Mouse (Mus musculus) CD4-positive helper T cell, adult 2 months (primary cell): ENCODE results near the gene Arap1.

Experiments
- DNase-seq: peaks from one replicate; pipeline ENCODE4 v3.0.0-alpha.2; 2012; ENCODE audit warnings: low read depth, missing footprints, low spot score

Arap1 gene

DNA sequence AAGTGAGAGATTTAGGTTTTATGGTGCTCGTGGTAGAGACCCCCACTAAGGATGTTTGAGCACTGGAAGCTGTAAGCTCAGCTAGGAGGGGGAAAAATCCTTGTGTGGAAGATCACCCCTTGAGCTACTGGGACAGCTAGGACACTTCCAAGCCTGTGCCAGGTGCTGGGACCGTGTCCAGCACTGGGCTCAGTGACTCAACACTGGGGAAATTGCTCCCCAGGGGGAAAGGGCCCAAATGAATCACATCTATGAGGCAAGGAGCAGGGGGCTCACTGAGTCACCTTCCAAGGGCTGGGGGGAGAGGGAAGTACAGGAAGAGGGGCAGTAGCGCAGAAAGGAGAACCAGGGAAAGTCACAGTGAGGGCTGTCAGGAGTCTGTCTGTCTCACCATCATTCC is 102.0 kb downstream of the Arap1 start:
- no peak for DNase-seq

DNA sequence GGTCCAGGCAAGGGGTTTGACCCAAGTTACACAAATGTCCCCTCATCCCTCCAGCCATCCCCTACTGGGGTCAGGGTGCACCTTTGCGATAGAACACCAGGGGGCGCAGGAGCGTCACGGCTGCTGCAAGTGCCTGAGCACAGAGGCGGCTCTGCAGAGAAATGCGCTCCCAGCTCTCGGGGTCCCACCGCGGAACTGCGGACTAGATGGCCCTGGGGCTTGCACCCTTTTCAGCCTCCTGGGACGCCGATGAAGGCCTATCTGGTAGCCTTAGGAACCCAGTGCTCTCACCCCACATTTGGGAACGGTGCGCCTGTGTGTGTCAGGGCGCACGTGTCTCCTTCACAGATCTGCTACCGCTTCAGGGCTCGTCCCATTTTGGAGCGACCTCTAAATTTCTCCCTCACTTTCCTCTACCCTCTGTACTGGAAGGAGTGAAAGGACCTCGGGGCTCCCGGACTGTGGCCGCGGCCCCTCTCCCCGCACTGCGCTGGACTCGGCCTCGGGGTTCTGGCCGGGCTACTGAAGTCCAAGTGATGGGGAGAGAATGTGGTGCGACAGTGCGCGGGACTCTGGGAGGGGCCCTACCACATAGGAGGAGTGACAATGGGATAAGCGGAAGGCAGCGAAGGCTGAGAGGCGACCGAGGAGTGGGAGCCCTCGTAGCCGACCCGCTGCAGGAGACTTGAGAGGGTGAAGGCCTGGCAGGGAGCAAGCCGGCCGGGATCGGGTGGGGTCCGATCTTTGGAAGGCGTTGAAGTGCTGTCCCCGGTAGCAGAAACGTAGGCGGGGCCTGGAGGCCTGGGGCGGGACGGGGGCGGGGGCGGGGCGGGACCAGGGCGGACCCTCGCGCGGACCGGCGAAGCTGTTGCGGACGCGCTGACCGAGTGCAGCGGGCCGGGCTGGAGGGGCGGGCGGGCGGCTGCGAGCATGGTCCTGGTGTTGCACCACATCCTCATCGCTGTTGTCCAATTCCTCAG is 102.8 kb downstream of the Arap1 start:
- peak; percentile 84 for DNase-seq

DNA sequence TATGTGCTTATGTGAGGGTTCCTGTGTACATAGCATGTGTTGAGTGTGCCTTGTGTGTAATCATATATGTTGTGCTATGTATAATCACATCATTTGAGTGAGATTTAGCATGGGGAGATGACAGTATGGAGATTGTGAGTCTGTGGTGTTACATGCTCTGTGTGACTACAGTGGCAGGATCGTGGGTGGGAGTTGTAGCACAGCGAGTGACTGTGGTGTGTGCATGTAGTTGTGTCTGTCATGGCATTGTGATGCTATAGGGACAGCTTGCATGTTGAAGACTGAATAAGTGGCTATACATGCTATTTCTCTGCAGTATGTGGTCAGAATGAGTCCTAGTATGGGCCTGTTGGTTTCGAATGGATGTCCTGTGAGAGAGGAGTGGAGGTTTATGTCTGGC is 104.8 kb downstream of the Arap1 start:
- DNase-seq: no peak

DNA sequence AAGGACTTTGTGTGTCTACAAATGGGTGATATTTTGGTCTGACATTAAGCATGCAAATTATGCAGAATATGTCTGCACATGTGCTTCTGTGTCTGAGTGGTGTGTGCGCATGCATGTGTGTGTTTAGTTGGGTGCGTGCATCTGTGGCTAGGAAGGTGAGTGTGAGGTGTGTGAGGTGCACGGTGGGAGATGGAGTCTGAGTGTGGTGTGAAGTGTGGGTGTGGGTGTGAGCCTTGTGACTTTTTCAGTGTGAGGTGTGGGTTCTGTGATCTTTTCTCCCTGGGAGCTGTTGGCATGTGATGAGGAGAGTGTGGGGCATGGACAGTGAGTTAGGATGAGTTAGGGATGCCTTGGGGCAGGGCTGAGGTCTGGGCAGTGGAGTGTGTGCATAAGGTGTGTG is 105.4 kb downstream of the Arap1 start:
- DNase-seq: no peak

DNA sequence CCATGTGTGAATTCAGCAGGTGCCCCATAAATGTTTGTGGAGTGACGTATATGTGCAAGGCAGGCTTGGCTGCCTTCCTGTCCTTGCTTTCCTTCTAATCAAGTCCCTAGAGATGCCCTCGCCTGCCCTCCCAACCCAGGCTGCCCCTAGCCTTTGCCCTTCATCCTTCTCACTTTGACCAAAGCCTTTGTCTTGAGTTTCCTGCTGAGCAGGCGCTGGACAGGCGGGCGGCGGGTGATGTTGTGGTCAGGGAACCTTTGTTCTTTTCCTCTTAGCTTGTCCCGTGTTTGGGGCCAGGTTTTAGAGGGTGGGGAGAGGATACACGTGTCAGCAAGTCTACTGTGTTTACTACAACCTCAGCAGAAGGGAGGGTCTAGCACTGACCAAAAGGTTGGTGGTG is 105.9 kb downstream of the Arap1 start:
- DNase-seq: no peak

DNA sequence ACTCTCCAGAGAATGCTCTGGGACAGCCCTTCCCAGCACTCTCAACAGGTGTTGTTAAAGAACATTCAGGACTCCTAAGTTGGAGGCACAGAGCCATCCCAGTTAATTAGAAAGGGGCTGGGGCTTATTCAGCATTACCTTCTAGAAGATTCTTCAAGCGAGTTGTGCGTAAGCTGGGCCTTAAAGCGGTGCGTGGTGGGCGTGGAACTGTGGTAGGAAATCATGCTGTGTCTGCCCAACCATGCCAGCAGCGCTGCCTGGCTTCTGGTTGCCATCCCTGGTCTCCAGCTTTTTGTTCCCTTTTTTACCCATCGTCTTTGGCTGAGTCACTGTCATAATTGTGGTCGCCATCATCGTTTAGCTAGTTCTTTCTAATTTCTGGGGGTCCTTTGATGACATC is 106.6 kb downstream of the Arap1 start:
- no peak for DNase-seq

DNA sequence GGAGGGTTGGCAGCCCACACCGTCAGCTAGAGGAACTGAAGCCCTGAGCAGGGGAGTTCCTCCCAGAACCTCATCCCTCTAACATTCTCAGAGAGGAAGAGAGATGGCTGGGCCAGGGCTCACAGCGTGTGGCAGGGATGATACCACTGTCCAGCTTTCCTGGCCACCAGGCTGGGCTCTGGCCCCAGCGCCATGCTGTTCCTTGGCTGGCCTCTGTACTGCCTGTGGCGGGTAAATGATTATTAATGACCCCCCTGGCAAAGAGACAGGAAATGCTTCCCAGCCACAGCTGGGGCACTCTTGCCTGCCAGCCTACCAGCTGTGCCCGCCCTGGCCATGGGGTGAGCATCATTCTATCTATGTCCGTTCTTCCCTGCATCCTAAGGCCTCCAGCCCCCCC is 107.3 kb downstream of the Arap1 start:
- no peak for DNase-seq

DNA sequence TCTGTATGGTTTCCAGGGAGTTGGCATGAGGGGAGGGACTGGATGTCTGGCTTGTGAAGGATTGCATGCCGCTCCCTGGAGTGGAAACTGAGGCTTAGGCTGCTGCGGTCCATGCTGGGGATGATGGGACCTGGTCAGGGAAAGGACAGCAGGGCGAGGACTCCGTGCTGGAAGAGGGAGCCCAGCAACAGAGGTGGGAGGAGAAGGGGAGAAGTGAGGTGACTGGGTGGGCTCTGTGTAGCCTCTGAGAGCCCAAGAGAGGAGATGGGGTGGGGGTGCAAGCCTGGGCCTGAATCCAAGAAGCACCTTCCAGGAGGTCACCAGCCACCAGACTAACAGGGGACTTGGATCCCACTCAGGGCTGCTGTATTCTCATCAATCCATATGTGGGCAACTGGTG is 108.5 kb downstream of the Arap1 start:
- no peak for DNase-seq

DNA sequence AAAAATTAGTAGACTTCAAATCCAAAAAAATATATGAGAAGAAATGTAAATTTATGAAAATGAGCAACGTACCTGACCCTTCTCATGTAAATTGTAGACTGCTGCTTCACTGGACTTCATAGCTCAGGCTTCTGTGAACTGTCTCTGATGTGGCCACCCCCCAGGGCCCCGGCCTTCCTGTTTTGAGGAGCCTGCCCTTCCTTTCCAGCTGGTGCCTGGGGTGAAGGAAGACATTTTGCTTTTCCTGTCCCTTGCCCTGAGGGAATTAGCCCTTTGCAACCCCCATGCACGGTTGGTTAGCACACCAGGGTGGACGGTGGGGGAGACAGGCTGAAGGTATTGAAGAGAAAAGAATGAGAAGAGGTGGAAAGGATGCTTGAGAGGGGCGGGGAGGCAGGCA is 108.9 kb downstream of the Arap1 start:
- DNase-seq: no peak

DNA sequence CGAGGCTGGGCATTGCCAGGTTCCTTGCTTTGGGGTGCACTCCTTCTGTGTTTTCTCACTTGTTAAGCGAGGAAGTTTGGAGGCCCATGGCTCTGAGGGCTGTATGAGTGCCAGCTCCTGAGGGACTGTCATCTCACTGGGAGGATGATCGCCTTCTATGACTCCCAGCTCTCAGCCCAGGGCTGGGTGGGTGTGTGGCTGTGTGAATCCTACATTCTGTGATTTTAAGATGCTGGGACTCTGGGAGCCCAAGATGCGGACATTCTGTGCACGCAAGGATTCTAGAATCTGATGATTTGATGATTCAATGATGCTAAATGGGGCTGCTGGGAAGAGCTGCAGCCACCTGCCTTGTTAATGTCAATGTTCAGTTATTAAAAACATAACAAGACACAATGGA is 109.4 kb downstream of the Arap1 start:
- DNase-seq: no peak

DNA sequence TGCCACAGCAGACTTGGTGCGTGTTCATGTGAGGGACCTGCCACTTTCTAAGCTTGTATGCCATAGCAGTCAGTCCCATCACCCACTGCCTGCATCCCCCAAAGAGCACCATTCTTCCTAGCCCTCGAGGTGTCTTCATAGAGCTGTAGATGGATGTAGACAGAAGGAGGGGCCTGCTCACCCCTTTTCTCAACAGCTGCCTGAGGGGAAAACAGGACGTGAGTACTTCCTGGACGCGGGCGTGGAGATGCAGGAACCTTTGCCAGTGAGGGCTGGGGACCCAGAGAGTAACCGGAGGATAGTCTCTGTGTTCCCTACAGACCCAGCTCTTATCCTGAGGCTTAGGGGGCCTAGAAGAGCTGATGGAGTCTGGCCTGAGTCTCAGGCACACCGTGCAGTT is 109.9 kb downstream of the Arap1 start:
- no peak for DNase-seq

DNA sequence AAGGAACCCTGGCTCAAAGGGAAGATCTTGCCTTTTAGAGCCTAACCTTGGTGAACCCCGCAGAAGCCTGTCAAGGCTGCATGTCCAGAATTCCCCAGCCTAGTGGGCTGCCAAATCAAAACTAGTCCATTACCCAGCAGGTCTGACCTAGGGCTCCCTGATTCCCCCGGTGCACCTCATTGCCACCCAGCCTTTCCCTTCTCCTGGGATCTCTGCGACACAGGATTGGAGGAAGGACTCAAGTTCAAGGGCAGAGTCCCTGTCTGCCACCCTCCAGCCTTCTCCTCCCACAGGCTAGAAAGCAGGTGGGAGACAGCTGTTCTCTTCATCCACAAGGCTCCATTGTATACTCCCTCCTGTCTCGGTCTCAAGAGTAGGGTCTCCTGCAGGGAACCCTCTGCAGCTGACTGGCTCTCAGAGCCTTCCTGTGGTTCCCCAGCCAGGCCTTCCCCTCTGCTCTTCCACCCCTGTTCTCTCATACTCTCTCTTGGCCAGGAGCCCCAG is 110.5 kb downstream of the Arap1 start:
- DNase-seq: no peak

DNA sequence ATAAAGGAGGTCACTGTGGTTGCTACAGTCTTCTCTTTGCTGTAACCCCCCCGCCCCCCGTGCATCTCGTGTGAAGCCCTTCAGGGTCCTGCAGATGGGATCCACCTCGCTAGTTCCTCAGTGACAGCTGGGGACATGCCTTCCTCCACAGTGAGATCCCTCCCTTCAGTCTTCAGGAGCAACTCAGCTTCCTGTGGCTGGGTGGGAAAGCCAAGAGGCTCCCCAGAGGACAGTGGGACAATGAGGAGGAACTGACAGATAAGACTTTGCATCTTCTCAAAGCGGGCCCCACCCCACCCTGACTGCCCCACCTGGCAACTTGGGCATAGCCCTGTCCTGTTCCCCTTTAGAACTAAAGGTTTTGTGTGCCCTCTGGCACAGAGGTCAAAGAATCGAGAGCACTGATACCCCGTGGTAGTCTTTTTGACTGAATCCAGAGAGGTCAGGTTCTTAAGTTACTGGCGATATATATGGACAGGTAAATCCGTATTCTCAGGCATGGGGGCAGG is 111.5 kb downstream of the Arap1 start:
- no peak for DNase-seq

DNA sequence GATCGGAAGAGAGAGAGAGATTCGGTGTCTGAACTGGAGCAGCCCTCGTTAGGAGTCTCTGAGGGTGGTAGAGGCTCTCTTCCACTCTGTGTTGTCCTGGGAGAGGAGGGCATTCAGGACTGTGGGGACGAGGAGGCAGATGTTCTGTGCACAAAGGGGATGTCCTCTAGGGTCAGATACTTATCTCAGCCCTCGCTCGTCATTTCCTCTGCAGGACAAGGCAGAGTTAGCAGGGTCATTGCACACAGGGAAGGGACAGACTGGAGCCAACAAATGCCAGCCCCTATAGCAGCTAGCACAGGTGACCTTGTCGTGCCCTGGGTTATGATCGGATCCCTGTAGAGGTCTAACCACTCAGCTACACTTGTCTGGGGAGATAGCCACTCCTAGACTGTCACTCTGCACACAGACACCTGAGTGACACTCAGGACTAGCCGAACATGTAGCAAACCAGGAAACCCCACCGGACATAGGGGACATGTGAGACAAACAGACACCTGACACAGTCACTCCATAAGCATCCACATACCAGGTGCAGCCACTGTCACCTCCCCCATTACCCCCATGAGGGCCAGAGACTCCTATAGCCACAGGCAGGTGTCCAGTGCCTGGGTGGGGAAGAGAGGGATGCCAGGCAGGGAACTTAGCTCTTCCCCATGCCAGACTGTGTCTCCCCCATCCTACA is 112.2 kb downstream of the Arap1 start:
- DNase-seq: no peak

DNA sequence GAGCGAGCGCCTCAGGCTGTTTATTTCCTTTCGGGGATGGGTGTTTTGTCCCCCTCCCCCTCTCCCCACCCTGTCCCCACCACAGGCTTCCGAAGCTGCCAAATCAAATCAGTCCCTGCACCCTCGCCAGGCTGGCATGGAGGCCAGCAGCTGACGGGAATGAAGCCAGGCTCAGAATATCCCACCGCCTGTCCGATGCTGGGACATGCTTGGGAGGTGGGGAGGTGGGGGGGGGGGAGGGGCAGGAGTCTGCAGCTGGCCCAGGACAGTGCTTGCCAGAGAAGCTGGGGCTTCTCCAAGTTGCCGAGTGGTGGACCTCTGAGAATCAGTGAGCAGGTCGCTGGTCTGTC is 112.7 kb downstream of the Arap1 start:
- DNase-seq: no peak

DNA sequence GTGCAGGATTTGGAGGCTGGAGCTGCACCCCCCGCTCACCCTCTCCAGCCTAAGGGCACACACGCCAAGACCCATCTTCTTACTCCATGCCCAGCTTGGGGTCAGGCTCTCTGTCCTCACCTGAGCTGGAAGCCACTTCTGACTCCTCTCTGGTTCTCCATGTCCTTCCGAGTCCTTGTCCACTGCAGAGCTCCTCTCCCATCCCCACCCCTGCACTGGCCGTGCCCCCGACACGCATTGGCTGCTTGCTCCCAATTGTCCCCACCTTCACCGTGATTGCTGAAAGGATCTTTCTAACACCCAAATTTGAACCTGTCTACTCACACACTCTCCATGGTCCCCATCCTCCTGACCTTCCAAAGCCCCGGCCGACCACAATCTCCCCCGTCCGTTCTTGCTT is 113.7 kb downstream of the Arap1 start:
- DNase-seq: no peak
